Mouse (Mus musculus) liver, adult 2 months (tissue): ENCODE results near the gene Keap1.

Source experiments
- CTCF ChIP-seq: fragments of 200-500 bp; IDR thresholded peaks from 2 replicates; pipeline ENCODE4 v1.5.1; 2011; ENCODE audit warnings: low read depth, low read length, control low read depth
- POLR2A ChIP-seq: fragments of 200-500 bp; IDR thresholded peaks from 2 replicates; pipeline ENCODE4 v1.6.1; 2011; ENCODE audit warnings: low read length, control low read depth; ENCODE audit not compliant: insufficient read depth; ENCODE audit errors: extremely low read depth

DNA sequence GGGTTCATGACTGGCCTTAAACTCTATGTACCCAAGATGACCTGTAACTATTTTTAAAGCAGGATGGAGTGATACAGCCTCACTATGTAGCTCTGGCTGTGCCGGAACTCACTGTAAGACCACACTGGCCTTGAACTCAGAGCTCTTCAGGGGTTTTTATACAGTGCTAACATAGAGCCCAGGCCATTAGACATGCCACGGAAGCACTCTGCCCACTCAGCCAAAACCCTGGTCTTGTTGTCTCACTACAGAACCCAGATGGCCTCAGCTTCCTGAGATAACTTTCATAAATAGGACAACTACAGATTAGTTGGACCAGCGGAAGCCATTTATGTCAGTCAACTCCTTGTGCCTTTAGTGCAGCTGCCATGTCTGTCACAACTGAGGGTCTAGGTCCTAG is 35.2 kb upstream of the Keap1 start:
- no peak for TF ChIP-seq POLR2A
- no peak for TF ChIP-seq CTCF
